Mouse (Mus musculus) hindbrain, embryonic 16.5 days (tissue): ENCODE measurements around the gene Chuk. TPM values are rescaled to one million over a fixed set of nuclear protein-coding genes. Genes with fewer than 3 reads are reported as not detected.

ENCODE experiments used
- ATAC-seq: fragments of 200-750 bp; cut with Nextera tagmentation; 2 replicates; pipeline ENCODE4 v1.8.0; 2017; ENCODE audit warnings: moderate TSS enrichment, moderate library complexity
- H3K27ac ChIP-seq: fragments of 300-500 bp; sonication (generic); 2 replicates; pipeline ENCODE4 v1.5.1; 2014; ENCODE audit warnings: low read depth, mild to moderate bottlenecking, control low read depth, low read length, moderate library complexity
- H3K27me3 ChIP-seq: fragments of 300-500 bp; sonication (generic); replicated peaks from 2 replicates; pipeline ENCODE4 v1.6.1; 2014; ENCODE audit warnings: low read length; ENCODE audit not compliant: control insufficient read depth, insufficient read depth
- H3K36me3 ChIP-seq: fragments of 300-500 bp; sonication (generic); 2 replicates; pipeline ENCODE4 v1.6.1; 2014; ENCODE audit warnings: mild to moderate bottlenecking, low read length, moderate library complexity, mixed read lengths; ENCODE audit not compliant: control insufficient read depth, insufficient read depth
- H3K4me1 ChIP-seq: fragments of 300-500 bp; sonication (generic); 2 replicates; pipeline ENCODE4 v1.6.1; 2014; ENCODE audit warnings: low read depth, low read length; ENCODE audit not compliant: control insufficient read depth, insufficient read depth
- H3K4me2 ChIP-seq: fragments of 300-500 bp; sonication (generic); 2 replicates; pipeline ENCODE4 v1.6.1; 2014; ENCODE audit warnings: mild to moderate bottlenecking, low read length, control low read depth, moderate library complexity
- H3K4me3 ChIP-seq: fragments of 300-500 bp; sonication (generic); 2 replicates; pipeline ENCODE4 v1.5.1; 2014; ENCODE audit warnings: mild to moderate bottlenecking, low read length, control low read depth, moderate library complexity
- H3K9ac ChIP-seq: fragments of 300-500 bp; sonication (generic); 2 replicates; pipeline ENCODE4 v1.6.1; 2014; ENCODE audit warnings: low read depth, mild to moderate bottlenecking, control low read depth, low read length, moderate library complexity
- H3K9me3 ChIP-seq: fragments of 300-500 bp; sonication (generic); 2 replicates; pipeline ENCODE4 v1.6.1; 2014; ENCODE audit warnings: mild to moderate bottlenecking, low read length, moderate library complexity; ENCODE audit not compliant: control insufficient read depth
- WGBS: fragments of 180-500 bp; shearing (Covaris S2); extraction: QIAGEN DNeasy Blood & Tissue Kit; methylation state at CpG from one replicate; pipeline ENCODE4 v1.1.7; 2014; 5-methylcytosine and 5-hydroxymethylcytosine counted together
- polyA plus RNA-seq: library from polyadenylated mRNA; unstranded; fragments of >200 nt; fragmentation: Nextera tagmentation; extraction: Ambion mirVana; gene quantifications from 2 replicates; pipeline ENCODE4 v1.2.1, GENCODE M21; 2015

The Chuk gene
- polyA plus RNA-seq, 1 experiment from 2014 or later, result 54.3 TPM

DNA sequence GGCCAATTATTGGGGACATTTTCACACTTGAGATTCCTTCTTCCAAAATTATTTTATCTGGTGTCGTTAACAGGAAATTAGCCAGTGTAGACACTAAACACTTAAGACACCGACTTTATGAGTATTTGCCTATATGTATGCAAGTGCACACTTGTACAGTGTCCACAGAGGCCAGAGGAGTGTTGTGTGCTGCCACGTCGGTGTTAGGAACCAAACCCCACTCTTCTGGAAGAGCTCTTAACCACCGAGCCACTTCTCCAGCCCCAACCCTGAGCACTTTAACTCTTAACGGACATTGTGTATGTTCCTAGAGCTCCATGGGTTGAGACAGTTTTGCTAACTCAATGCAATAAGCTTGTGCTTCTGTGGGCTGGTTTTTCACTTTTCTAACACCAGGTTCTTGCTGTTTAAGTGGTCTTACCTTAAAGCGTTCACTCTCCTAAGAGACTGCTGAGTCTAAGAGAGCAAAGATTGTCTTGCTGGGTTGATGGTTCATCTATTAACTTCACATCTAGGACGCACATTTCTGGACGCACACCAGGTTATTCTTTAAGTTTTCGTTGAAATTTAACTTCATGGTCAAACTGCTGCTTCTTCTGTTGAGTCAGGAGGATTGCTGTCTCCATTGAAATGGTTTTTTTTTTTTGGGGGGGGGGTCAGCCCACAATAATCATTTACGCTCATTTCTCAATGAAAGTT lies 75.1 kb downstream of the Chuk start:
- no peaks in the 10 kb centered on the region for H3K27me3 ChIP-seq
- ATAC-seq, result no peak
- H3K27ac ChIP-seq, result no peak overlapping the region
- H3K4me1 ChIP-seq, result no peaks in the 10 kb centered on the region
- no peak overlapping the region for H3K4me3 ChIP-seq
- no peak overlapping the region for H3K4me2 ChIP-seq
- no peak overlapping the region for H3K9ac ChIP-seq
- 93% methylated on average over 11 of the region's 11 CpGs for WGBS
- no peaks in the 10 kb centered on the region for H3K9me3 ChIP-seq
- peaks cover 7% of the 10 kb centered on the region for H3K36me3 ChIP-seq

DNA sequence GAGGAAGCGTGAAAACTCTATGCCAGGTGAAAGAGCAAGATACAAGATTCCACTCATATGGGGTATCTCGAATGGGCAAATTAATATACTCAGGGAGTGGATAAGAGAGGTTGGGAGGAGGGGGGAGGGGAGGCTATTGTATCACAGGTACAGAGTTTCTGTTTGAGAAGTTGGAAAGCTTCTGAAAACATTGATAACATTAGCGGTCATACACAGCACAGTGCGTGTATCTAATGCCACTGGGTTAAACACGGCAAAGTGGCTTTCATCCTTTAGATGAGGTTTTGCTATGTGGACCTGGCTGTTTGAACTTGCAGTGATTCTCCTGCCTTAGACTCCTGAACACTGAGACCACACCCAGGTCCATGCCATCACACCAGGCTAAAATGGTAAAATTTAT lies 77.3 kb downstream of the Chuk start:
- 91% methylated on average over 5 of the region's 5 CpGs for WGBS
- Histone ChIP-seq H3K4me2 (no peak overlapping the region), H3K36me3 (no peaks in the 10 kb centered on the region; the same call in 1 of the 2 replicates), H3K27me3 (no peaks in the 10 kb centered on the region), H3K27ac (no peak overlapping the region), H3K9ac (no peak overlapping the region), H3K9me3 (no peaks in the 10 kb centered on the region), H3K4me3 (no peak overlapping the region), H3K4me1 (no peaks in the 10 kb centered on the region)
- ATAC-seq, result no peak

GRCm38 (mm10) chr19:44028972-44029371 lies 78.3 kb downstream of the Chuk start, which contains the start of gene Cyp2c23:
Gene Cyp2c23 (minus strand): TSS chr19:44029208.
- H3K9me3 ChIP-seq, result no peaks in the 10 kb centered on the region
- no peak within 1 kb of the TSS for H3K4me2 ChIP-seq
- H3K4me1 ChIP-seq, result no peaks in the 10 kb centered on the region
- H3K27me3 ChIP-seq, result no peaks in the 10 kb centered on the region
- H3K36me3 ChIP-seq, result no peaks in the 10 kb centered on the region
- no peak within 1 kb of the TSS for H3K4me3 ChIP-seq
- H3K9ac ChIP-seq, result no peak within 1 kb of the TSS
- 85% methylated on average over 6 of the region's 8 CpGs for WGBS
- no peak within 1 kb of the TSS for H3K27ac ChIP-seq
- no peak for ATAC-seq

DNA sequence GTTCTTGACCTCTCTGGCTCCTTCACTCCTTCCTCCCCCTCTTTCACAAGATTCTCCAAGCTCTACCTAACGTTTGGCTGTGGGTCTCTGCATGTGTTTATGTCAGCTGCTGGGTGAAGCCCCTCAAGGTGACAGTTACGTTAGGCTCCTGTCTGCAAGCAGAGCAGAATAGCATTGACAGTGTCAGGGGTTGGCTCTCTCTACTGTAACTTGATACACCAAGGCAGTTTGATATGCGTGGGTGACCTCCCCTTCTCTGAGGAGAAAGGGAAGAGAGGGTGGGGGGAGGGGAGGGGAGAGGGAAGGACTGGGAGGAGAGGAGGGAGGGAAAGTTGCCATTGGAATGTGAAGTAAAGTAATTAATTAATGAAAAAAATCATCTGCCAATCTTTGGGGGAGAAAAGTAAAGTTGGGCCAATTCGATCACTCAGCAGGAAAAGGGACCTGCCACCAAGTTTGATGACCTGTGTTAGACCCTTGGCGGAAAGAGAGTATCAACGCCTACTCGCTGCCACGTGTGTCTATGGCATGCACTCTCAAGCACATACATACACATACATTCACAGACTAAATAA lies 80.2 kb downstream of the Chuk start:
- 65% methylated on average over 8 of the region's 8 CpGs for WGBS
- H3K4me2 ChIP-seq, result no peak overlapping the region
- H3K36me3 ChIP-seq, result no peaks in the 10 kb centered on the region
- H3K4me3 ChIP-seq, result no peak overlapping the region
- ATAC-seq, result no peak
- no peaks in the 10 kb centered on the region for H3K4me1 ChIP-seq
- H3K9ac ChIP-seq, result no peak overlapping the region
- no peaks in the 10 kb centered on the region for H3K9me3 ChIP-seq
- H3K27me3 ChIP-seq, result no peaks in the 10 kb centered on the region
- no peak overlapping the region for H3K27ac ChIP-seq

DNA sequence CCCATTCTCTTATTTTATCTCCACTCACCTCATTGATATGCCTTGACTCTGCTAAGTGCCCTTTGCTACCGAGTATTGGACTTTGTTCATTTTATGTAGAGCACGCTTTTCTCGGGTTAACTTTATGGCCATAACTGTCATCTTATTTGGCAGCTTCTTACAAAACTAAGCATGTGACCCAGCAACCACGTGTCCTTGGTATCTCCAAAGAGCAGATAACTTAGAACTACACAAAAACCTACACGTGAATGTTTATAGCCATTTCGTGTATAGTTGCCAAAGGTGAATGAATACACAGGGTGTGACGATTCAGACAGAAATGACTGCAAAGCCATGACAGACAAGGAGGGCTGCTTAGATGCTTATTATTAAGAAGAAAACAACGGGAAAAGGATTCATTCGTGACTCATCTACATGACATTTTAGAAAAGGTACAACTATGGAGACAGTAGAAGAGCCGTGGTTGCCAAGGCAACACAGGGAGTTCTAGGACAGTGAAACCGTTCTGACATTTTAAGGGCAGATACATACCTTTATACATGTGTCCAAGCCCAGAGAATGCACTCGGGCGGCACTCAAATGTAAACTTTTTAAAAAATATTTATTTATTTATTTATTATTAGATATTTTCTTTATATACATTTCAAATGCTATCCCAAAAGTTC lies 82.2 kb downstream of the Chuk start:
- ATAC-seq, result no peak
- Histone ChIP-seq H3K9me3 (no peaks in the 10 kb centered on the region), H3K4me3 (no peak overlapping the region), H3K27ac (no peak overlapping the region), H3K9ac (no peak overlapping the region), H3K4me2 (no peak overlapping the region), H3K27me3 (no peaks in the 10 kb centered on the region), H3K36me3 (no peaks in the 10 kb centered on the region), H3K4me1 (no peaks in the 10 kb centered on the region)
- WGBS, result 89% methylated on average over 13 of the region's 13 CpGs

Other genes with a start within 250 kb of the Chuk start
- gene Dnmbp, start 167.3 kb downstream of the Chuk start, polyA plus RNA-seq, result 8.1 and 8.9 TPM in 2 replicates
- gene Cpn1, start 120.9 kb downstream of the Chuk start, polyA plus RNA-seq, result 0.26 and 0.70 TPM in 2 replicates
- 0.07 TPM in 1 of 2 replicates, not detected in the other for gene Cyp2c23, start 78.3 kb downstream of the Chuk start, polyA plus RNA-seq
- 21.7 and 23.3 TPM in 2 replicates for gene Erlin1, start 37.7 kb downstream of the Chuk start, polyA plus RNA-seq
- 28.0 TPM in 2 replicates for gene Cwf19l1, start 28.4 kb upstream of the Chuk start, polyA plus RNA-seq
- 153 and 158 TPM in 2 replicates for gene Bloc1s2, start 39.0 kb upstream of the Chuk start, polyA plus RNA-seq
- gene Pkd2l1, start 85.0 kb upstream of the Chuk start, polyA plus RNA-seq, result 0.75 and 1.4 TPM in 2 replicates
- 4.9 and 6.6 TPM in 2 replicates for gene Scd3, start 95.8 kb upstream of the Chuk start, polyA plus RNA-seq
- gene Scd2, start 186.2 kb upstream of the Chuk start, polyA plus RNA-seq, result 290 and 322 TPM in 2 replicates
- gene Scd4, start 225.6 kb upstream of the Chuk start, polyA plus RNA-seq, result 0.16 and 0.21 TPM in 2 replicates